8 mouse cellular contexts compared by ENCODE assay signal in genomic region chr5:121383857-121384756, GRCm38 (mm10). TPM values are rescaled to one million over a fixed set of nuclear protein-coding genes. Genes with fewer than 3 reads are reported as not detected.
DNase-seq lines count a peak whose midpoint lies in the region; ATAC-seq and TF ChIP-seq lines count a peak whose summit lies in the region.

No protein-coding gene starts in this region.

- no peak for TF ChIP-seq CTCF in kidney, postnatal 0 days (IDR thresholded peaks at IDR 0.05; ENCODE audit: low read depth)

- 46% methylated on average over 10 of the region's 10 CpGs for WGBS in kidney, postnatal 0 days
- WGBS in hindbrain, embryonic 14.5 days = 56% methylated on average over 10 of the region's 10 CpGs
- 70% methylated on average over 10 of the region's 10 CpGs for WGBS in midbrain, embryonic 11.5 days

- peak; percentile 6 for DNase-seq in kidney, postnatal 0 days (ENCODE audit: low spot score)
- DNase-seq in kidney, adult 18-20 months = no peak
- no peak for DNase-seq in hindbrain, embryonic 14.5 days (ENCODE audit: low spot score)
- peak; percentile 79 for DNase-seq in midbrain, embryonic 11.5 days (ENCODE audit: low spot score, missing footprints)
- DNase-seq in ovary, postnatal 10 days (ENCODE audit: low spot score) = no peak
- no peak for DNase-seq in T-cell, adult 2 months (ENCODE audit: low spot score)
- no peak for DNase-seq in natural killer cell, adult 2 months (ENCODE audit: low spot score in 2 of 2)

- H3K9ac ChIP-seq in kidney, postnatal 0 days (ENCODE audit: low read depth, low read length) = peak overlapping the region; percentile 85; the same call in 1 of the 2 replicates
- peak overlapping the region; percentile 87 for H3K9ac ChIP-seq in hindbrain, embryonic 14.5 days
- peak overlapping the region; percentile 82 for H3K9ac ChIP-seq in midbrain, embryonic 11.5 days (ENCODE audit: low read length)

- H3K27me3 ChIP-seq in kidney, postnatal 0 days (ENCODE audit: insufficient read depth, low read length) = no peaks in the 10 kb centered on the region
- no peaks in the 10 kb centered on the region for H3K27me3 ChIP-seq in hindbrain, embryonic 14.5 days (ENCODE audit: control insufficient read depth, insufficient read depth, low read length)
- H3K27me3 ChIP-seq in midbrain, embryonic 11.5 days (ENCODE audit: control insufficient read depth, insufficient read depth, low read length) = peaks cover 3% of the 10 kb centered on the region; the same call in 1 of the 2 replicates

- no peak for ATAC-seq in kidney, postnatal 0 days (replicated peaks; ENCODE audit: low FRiP score, low read depth)
- ATAC-seq in hindbrain, embryonic 14.5 days (ENCODE audit: low FRiP score) = no peak
- ATAC-seq in midbrain, embryonic 11.5 days (ENCODE audit: low FRiP score) = no peak

- H3K4me1 ChIP-seq in kidney, postnatal 0 days (replicated peaks; ENCODE audit: insufficient read depth, low read length) = no peaks in the 10 kb centered on the region
- H3K4me1 ChIP-seq in brown adipose tissue, adult 24 weeks (ENCODE audit: control insufficient read depth, insufficient read depth, insufficient read length, low read length) = peaks cover 6% of the 10 kb centered on the region
- H3K4me1 ChIP-seq in hindbrain, embryonic 14.5 days (replicated peaks; ENCODE audit: control insufficient read depth, insufficient read depth, low read length) = peaks cover 21% of the 10 kb centered on the region
- peaks cover 4% of the 10 kb centered on the region for H3K4me1 ChIP-seq in midbrain, embryonic 11.5 days (ENCODE audit: control insufficient read depth, insufficient read depth, low read length)

- no peak overlapping the region for H3K27ac ChIP-seq in kidney, postnatal 0 days
- peak overlapping the region; percentile 90 for H3K27ac ChIP-seq in brown adipose tissue, adult 24 weeks (replicated peaks; ENCODE audit: low read depth, low read length)
- H3K27ac ChIP-seq in hindbrain, embryonic 14.5 days = peak overlapping the region; percentile 92
- no peak overlapping the region for H3K27ac ChIP-seq in midbrain, embryonic 11.5 days (ENCODE audit: low read depth, low read length)

- no peaks in the 10 kb centered on the region for H3K9me3 ChIP-seq in kidney, postnatal 0 days (replicated peaks; ENCODE audit: low read length)
- H3K9me3 ChIP-seq in hindbrain, embryonic 14.5 days (ENCODE audit: control insufficient read depth, low read length) = no peaks in the 10 kb centered on the region
- H3K9me3 ChIP-seq in midbrain, embryonic 11.5 days (ENCODE audit: control insufficient read depth, low read length) = peaks cover 6% of the 10 kb centered on the region; the same call in 1 of the 2 replicates

- peak overlapping the region; percentile 71 for H3K4me2 ChIP-seq in kidney, postnatal 0 days (ENCODE audit: low read length)
- H3K4me2 ChIP-seq in hindbrain, embryonic 14.5 days (replicated peaks) = peak overlapping the region; percentile 64
- peak overlapping the region; percentile 71 for H3K4me2 ChIP-seq in midbrain, embryonic 11.5 days

- peak overlapping the region; percentile 78 for H3K4me3 ChIP-seq in kidney, postnatal 0 days (replicated peaks; ENCODE audit: low read depth, low read length)
- H3K4me3 ChIP-seq in brown adipose tissue, adult 24 weeks (ENCODE audit: insufficient read depth, low read depth, low read length) = peak overlapping the region; percentile 89
- peak overlapping the region; percentile 84 for H3K4me3 ChIP-seq in hindbrain, embryonic 14.5 days (replicated peaks; ENCODE audit: low read length)
- peak overlapping the region; percentile 78 for H3K4me3 ChIP-seq in midbrain, embryonic 11.5 days (ENCODE audit: low read depth, low read length)

- H3K36me3 ChIP-seq in kidney, postnatal 0 days (ENCODE audit: insufficient read depth, low read length) = peaks cover 5% of the 10 kb centered on the region; the same call in 1 of the 2 replicates
- peaks cover 41% of the 10 kb centered on the region for H3K36me3 ChIP-seq in hindbrain, embryonic 14.5 days (replicated peaks; ENCODE audit: control insufficient read depth, insufficient read depth)
- peaks cover 8% of the 10 kb centered on the region for H3K36me3 ChIP-seq in midbrain, embryonic 11.5 days (ENCODE audit: control insufficient read depth, insufficient read depth, low read length)

RNA-seq across cellular contexts. Expression of gene Trafd1, which starts 1.3 kb away (rescaled TPM):
- 47.3 and 54.6 TPM in 2 replicates for polyA plus RNA-seq in kidney, postnatal 0 days (2015; fragmentation: Nextera tagmentation; extraction: Ambion mirVana)
- 27.3 and 29.2 TPM in 2 replicates for polyA plus RNA-seq in brown adipose tissue, adult 24 weeks (2012; ENCODE audit: insufficient read depth, insufficient read length, missing spikeins)
- polyA plus RNA-seq in hindbrain, embryonic 14.5 days (2014; fragmentation: Nextera tagmentation; extraction: Ambion mirVana) = 118 and 120 TPM in 2 replicates
- polyA plus RNA-seq in midbrain, embryonic 11.5 days (2014; fragmentation: Nextera tagmentation; extraction: Ambion mirVana) = 84.0 and 87.5 TPM in 2 replicates

RNA-seq across cellular contexts. Expression of gene Naa25, which starts 13.6 kb away (rescaled TPM):
- 24.4 and 29.6 TPM in 2 replicates for polyA plus RNA-seq in kidney, postnatal 0 days (2015; fragmentation: Nextera tagmentation; extraction: Ambion mirVana)
- polyA plus RNA-seq in brown adipose tissue, adult 24 weeks (2012; ENCODE audit: insufficient read depth, insufficient read length, missing spikeins) = 15.3 and 19.5 TPM in 2 replicates
- 55.3 and 63.6 TPM in 2 replicates for polyA plus RNA-seq in hindbrain, embryonic 14.5 days (2014; fragmentation: Nextera tagmentation; extraction: Ambion mirVana)
- 46.9 and 51.7 TPM in 2 replicates for polyA plus RNA-seq in midbrain, embryonic 11.5 days (2014; fragmentation: Nextera tagmentation; extraction: Ambion mirVana)

Comparison
In these comparisons a context has a peak if more than half of its experiments do, and no peak if none do; other contexts are left out.
1. DNase-seq: peak in kidney, postnatal 0 days (single experiment) and midbrain, embryonic 11.5 days (single experiment); none in kidney, adult 18-20 months (single experiment), hindbrain, embryonic 14.5 days (single experiment), ovary, postnatal 10 days (single experiment), T-cell, adult 2 months (single experiment) and natural killer cell, adult 2 months (0 of 2).
2. H3K27ac ChIP-seq: peak in brown adipose tissue, adult 24 weeks (single experiment) and hindbrain, embryonic 14.5 days (single experiment); none in kidney, postnatal 0 days (single experiment) and midbrain, embryonic 11.5 days (single experiment).
3. Peak in every context shown above with its lines, with median percentiles within 50 percentile points of each other: H3K4me2 ChIP-seq, H3K4me3 ChIP-seq and H3K9ac ChIP-seq.